Mouse (Mus musculus) small intestine, adult 2 months (tissue): Measurements from ENCODE around the gene Paf1.

Experiments
- CTCF ChIP-seq: fragments of 200-500 bp; IDR thresholded peaks from 2 replicates; pipeline ENCODE4 v1.5.1; 2012; ENCODE audit warnings: low read depth, mild to moderate bottlenecking, control low read depth, inconsistent platforms, low read length, moderate library complexity, mixed read lengths; ENCODE audit not compliant: insufficient replicate concordance, insufficient read length; ENCODE audit errors: extremely low read depth
- POLR2A ChIP-seq: fragments of 200-500 bp; IDR thresholded peaks from 2 replicates; pipeline ENCODE4 v1.6.1; 2012; ENCODE audit warnings: low read depth, mild to moderate bottlenecking, control low read depth, inconsistent platforms, low read length, moderate library complexity

GRCm38 (mm10) chr7:28354113-28354581 lies 38.6 kb upstream of the Paf1 start:
- no peak for TF ChIP-seq CTCF
- no peak for TF ChIP-seq POLR2A
